11 mouse cellular contexts compared by ENCODE assay signal in the genomic region with DNA sequence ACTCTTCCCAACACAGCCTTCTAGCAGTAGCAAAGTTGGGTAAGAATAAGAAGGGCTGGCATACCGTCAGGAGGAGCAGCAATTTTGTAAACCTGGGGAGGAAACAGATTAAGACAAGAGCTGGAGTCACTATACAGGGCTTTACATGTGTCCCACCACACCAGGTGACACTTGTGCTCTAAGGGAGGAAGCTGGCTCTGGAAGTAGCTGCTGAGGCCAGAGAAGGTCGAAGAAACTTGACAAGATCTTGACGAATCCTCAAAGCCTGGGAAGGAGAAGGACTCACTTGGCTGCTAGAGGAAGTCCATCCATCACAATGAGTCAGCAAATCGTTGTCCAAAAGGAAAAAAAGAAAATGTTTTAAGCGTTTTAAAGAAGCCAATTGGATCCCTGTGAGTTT. TPM values are rescaled to one million over a fixed set of nuclear protein-coding genes. Genes with fewer than 3 reads are reported as not detected.
DNase-seq lines count a peak whose midpoint lies in the region; ATAC-seq and TF ChIP-seq lines count a peak whose summit lies in the region.
"Had no signal": no experiment of that assay in that cellular context is flagged by ENCODE, and none has a peak within 500 bp of the region (broad histone marks: within the 10 kb centered on the region; RNA-seq: fewer than 3 reads in every experiment).

No protein-coding gene starts in this region.

- peaks cover 10% of the 10 kb centered on the region for H3K36me3 ChIP-seq in kidney, embryonic 15.5 days
- H3K36me3 ChIP-seq in forebrain, embryonic 15.5 days: 0 out of 2 replicates have a peak, but pooled peaks cover 7% of the 10 kb centered on the region
- no peaks in the 10 kb centered on the region; the same call in 1 of the 2 replicates for H3K36me3 ChIP-seq in midbrain, postnatal 0 days (ENCODE audit: insufficient read depth, low read length)

- 64% methylated on average over 5 of the region's 5 CpGs for WGBS in kidney, embryonic 15.5 days
- WGBS in forebrain, embryonic 15.5 days: 94% methylated on average over 5 of the region's 5 CpGs
- WGBS in midbrain, postnatal 0 days: 94% methylated on average over 5 of the region's 5 CpGs

- no peak for ATAC-seq in kidney, embryonic 15.5 days (replicated peaks; ENCODE audit: low FRiP score)
- no peak for ATAC-seq in forebrain, embryonic 15.5 days (replicated peaks)
- no peak for ATAC-seq in midbrain, postnatal 0 days (ENCODE audit: low FRiP score)

- TF ChIP-seq CTCF in midbrain, postnatal 0 days (IDR thresholded peaks at IDR 0.05): no peak

- H3K4me1 ChIP-seq in kidney, embryonic 15.5 days: peaks cover 28% of the 10 kb centered on the region
- H3K4me1 ChIP-seq in forebrain, embryonic 15.5 days: peaks cover 39% of the 10 kb centered on the region
- H3K4me1 ChIP-seq in midbrain, postnatal 0 days (ENCODE audit: insufficient read depth, low read length): peaks cover 10% of the 10 kb centered on the region; the same call in 1 of the 2 replicates

- 0 out of 2 replicates have a peak overlapping the region, but pooled peaks have one; percentile 82 for H3K27ac ChIP-seq in kidney, embryonic 15.5 days
- no peak overlapping the region for H3K27ac ChIP-seq in forebrain, embryonic 15.5 days (replicated peaks)
- H3K27ac ChIP-seq in midbrain, postnatal 0 days (ENCODE audit: low read depth, low read length): no peak overlapping the region

- H3K9ac ChIP-seq in kidney, embryonic 15.5 days: no peak overlapping the region
- no peak overlapping the region for H3K9ac ChIP-seq in forebrain, embryonic 15.5 days (replicated peaks)
- no peak overlapping the region for H3K9ac ChIP-seq in midbrain, postnatal 0 days (replicated peaks; ENCODE audit: low read length, poor library complexity, severe bottlenecking)

- H3K27me3 ChIP-seq in kidney, embryonic 15.5 days: no peaks in the 10 kb centered on the region
- H3K27me3 ChIP-seq in forebrain, embryonic 15.5 days: no peaks in the 10 kb centered on the region
- no peaks in the 10 kb centered on the region for H3K27me3 ChIP-seq in midbrain, postnatal 0 days (ENCODE audit: insufficient read depth, low read length)

- H3K4me2 ChIP-seq in kidney, embryonic 15.5 days: peak overlapping the region; percentile 95
- H3K4me2 ChIP-seq in forebrain, embryonic 15.5 days (replicated peaks): peak overlapping the region; percentile 100; the same call in 1 of the 2 replicates
- no peak overlapping the region for H3K4me2 ChIP-seq in midbrain, postnatal 0 days (ENCODE audit: low read depth, low read length, poor library complexity, severe bottlenecking)

- H3K9me3 ChIP-seq in kidney, embryonic 15.5 days (replicated peaks): no peaks in the 10 kb centered on the region
- H3K9me3 ChIP-seq in forebrain, embryonic 15.5 days: no peaks in the 10 kb centered on the region
- no peaks in the 10 kb centered on the region for H3K9me3 ChIP-seq in midbrain, postnatal 0 days (ENCODE audit: low read length)

- H3K4me3 ChIP-seq in kidney, embryonic 15.5 days (replicated peaks): peak overlapping the region; percentile 81; the same call in 1 of the 2 replicates
- no peak overlapping the region for H3K4me3 ChIP-seq in forebrain, embryonic 15.5 days
- H3K4me3 ChIP-seq in midbrain, postnatal 0 days (ENCODE audit: low read depth, low read length): peak overlapping the region; percentile 68; the same call in 1 of the 2 replicates

- peak; percentile 45 for DNase-seq in cerebellum, adult 9-11 months
- no peak for DNase-seq in cerebellum, adult 8-10 months
- DNase-seq in kidney, postnatal 36 days: no peak
- no peak for DNase-seq in midbrain, postnatal 0 days (ENCODE audit: low spot score)
- DNase-seq in urinary bladder, postnatal 25 days (ENCODE audit: low spot score): no peak
- DNase-seq in c-Kit-positive CD71-positive TER-119-positive erythroid progenitor cells, embryonic 14.5 days (ENCODE audit: low spot score): no peak
- DNase-seq: cerebellum, adult 11-12 months; lung, adult 18-20 months had no signal

RNA-seq across cellular contexts. Expression of gene Ipo13, which starts 1.6 kb away (rescaled TPM):
- polyA plus RNA-seq in kidney, embryonic 15.5 days (2015; fragmentation: Nextera tagmentation; extraction: Ambion mirVana): 39.8 and 47.3 TPM in 2 replicates
- 69.3 and 75.5 TPM in 2 replicates for polyA plus RNA-seq in forebrain, embryonic 15.5 days (2015; fragmentation: Nextera tagmentation; extraction: Ambion mirVana)
- 30.8 and 39.9 TPM in 2 replicates for total RNA-seq in midbrain, postnatal 0 days (2014; rRNA removed)
- 46.0 and 52.4 TPM in 2 replicates for polyA plus RNA-seq in midbrain, postnatal 0 days (2015; fragmentation: Nextera tagmentation; extraction: Ambion mirVana)

RNA-seq across cellular contexts. Expression of gene Artn, which starts 13.2 kb away (rescaled TPM):
- polyA plus RNA-seq in kidney, embryonic 15.5 days (2015; fragmentation: Nextera tagmentation; extraction: Ambion mirVana): 2.7 and 5.0 TPM in 2 replicates
- polyA plus RNA-seq in forebrain, embryonic 15.5 days (2015; fragmentation: Nextera tagmentation; extraction: Ambion mirVana): 0.10 and 0.28 TPM in 2 replicates
- 1.7 and 2.0 TPM in 2 replicates for total RNA-seq in midbrain, postnatal 0 days (2014; rRNA removed)
- polyA plus RNA-seq in midbrain, postnatal 0 days (2015; fragmentation: Nextera tagmentation; extraction: Ambion mirVana): 0.48 and 0.77 TPM in 2 replicates
- total RNA-seq: granulocyte monocyte progenitor cell, adult 5-6 weeks had no signal

RNA-seq across cellular contexts. Expression of gene Dph2, which starts 24.6 kb away (rescaled TPM):
- polyA plus RNA-seq in kidney, embryonic 15.5 days (2015; fragmentation: Nextera tagmentation; extraction: Ambion mirVana): 21.2 and 22.2 TPM in 2 replicates
- 26.8 and 29.4 TPM in 2 replicates for polyA plus RNA-seq in forebrain, embryonic 15.5 days (2015; fragmentation: Nextera tagmentation; extraction: Ambion mirVana)
- 13.8 and 23.3 TPM in 2 replicates for total RNA-seq in midbrain, postnatal 0 days (2014; rRNA removed)
- 13.3 and 15.9 TPM in 2 replicates for polyA plus RNA-seq in midbrain, postnatal 0 days (2015; fragmentation: Nextera tagmentation; extraction: Ambion mirVana)

RNA-seq across cellular contexts. Expression of gene Atp6v0b, which starts 29.3 kb away (rescaled TPM):
- polyA plus RNA-seq in kidney, embryonic 15.5 days (2015; fragmentation: Nextera tagmentation; extraction: Ambion mirVana): 212 and 221 TPM in 2 replicates
- polyA plus RNA-seq in forebrain, embryonic 15.5 days (2015; fragmentation: Nextera tagmentation; extraction: Ambion mirVana): 460 and 461 TPM in 2 replicates
- 607 and 625 TPM in 2 replicates for total RNA-seq in midbrain, postnatal 0 days (2014; rRNA removed)
- 667 and 754 TPM in 2 replicates for polyA plus RNA-seq in midbrain, postnatal 0 days (2015; fragmentation: Nextera tagmentation; extraction: Ambion mirVana)

RNA-seq across cellular contexts. Expression of gene B4galt2, which starts 33.1 kb away (rescaled TPM):
- polyA plus RNA-seq in kidney, embryonic 15.5 days (2015; fragmentation: Nextera tagmentation; extraction: Ambion mirVana): 17.7 and 19.8 TPM in 2 replicates
- 45.2 and 52.6 TPM in 2 replicates for polyA plus RNA-seq in forebrain, embryonic 15.5 days (2015; fragmentation: Nextera tagmentation; extraction: Ambion mirVana)
- total RNA-seq in midbrain, postnatal 0 days (2014; rRNA removed): 238 and 337 TPM in 2 replicates
- 86.8 and 92.9 TPM in 2 replicates for polyA plus RNA-seq in midbrain, postnatal 0 days (2015; fragmentation: Nextera tagmentation; extraction: Ambion mirVana)
- total RNA-seq: granulocyte monocyte progenitor cell, adult 5-6 weeks had no signal
